Mouse (Mus musculus) small intestine, adult 2 months (tissue): ENCODE data around the gene Prkacb.

Experiments
- CTCF ChIP-seq: fragments of 200-500 bp; IDR thresholded peaks from 2 replicates; pipeline ENCODE4 v1.5.1; 2012; ENCODE audit warnings: low read depth, mild to moderate bottlenecking, control low read depth, inconsistent platforms, low read length, moderate library complexity, mixed read lengths; ENCODE audit not compliant: insufficient replicate concordance, insufficient read length; ENCODE audit errors: extremely low read depth
- POLR2A ChIP-seq: fragments of 200-500 bp; IDR thresholded peaks from 2 replicates; pipeline ENCODE4 v1.6.1; 2012; ENCODE audit warnings: low read depth, mild to moderate bottlenecking, control low read depth, inconsistent platforms, low read length, moderate library complexity

DNA sequence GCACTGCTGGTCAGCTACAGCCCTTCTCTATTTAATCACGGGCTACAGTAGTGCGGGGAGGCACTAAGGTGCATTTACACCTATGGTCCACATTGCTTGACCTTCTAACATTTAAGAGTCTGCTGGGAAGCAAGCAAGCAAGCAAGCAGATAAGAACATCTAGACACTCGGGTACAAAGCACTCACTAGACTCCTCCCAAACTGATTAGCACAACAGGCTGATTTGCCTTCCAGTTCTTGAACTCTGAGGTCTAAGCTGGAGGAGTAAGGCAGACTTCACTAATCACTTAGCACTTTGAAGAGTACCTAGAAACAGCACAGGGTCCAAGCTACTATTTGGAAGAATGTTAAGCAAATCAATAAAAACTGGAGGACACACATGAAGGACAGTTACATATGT is 77.1 kb downstream of the Prkacb start:
- TF ChIP-seq CTCF (no peak), POLR2A (no peak)
